8 mouse cellular contexts compared by ENCODE assay signal in genomic region chr2:26122171-26123078, GRCm38 (mm10). TPM values are rescaled to one million over a fixed set of nuclear protein-coding genes. Genes with fewer than 3 reads are reported as not detected.
A peak's percentile ranks its signal among the peaks of the same experiment; 100 is the strongest.
DNase-seq lines count a peak whose midpoint lies in the region; TF ChIP-seq lines count a peak whose summit lies in the region.

No protein-coding gene starts in this region.

- no peaks in the 10 kb centered on the region for H3K36me3 ChIP-seq in embryonic facial prominence, embryonic 10.5 days (replicated peaks)
- no peaks in the 10 kb centered on the region for H3K36me3 ChIP-seq in kidney, adult 2 months (ENCODE audit: control insufficient read depth, insufficient read depth, low read length)

- peak overlapping the region; percentile 75 for H3K27ac ChIP-seq in embryonic facial prominence, embryonic 10.5 days (replicated peaks)
- H3K27ac ChIP-seq in kidney, adult 2 months (ENCODE audit: insufficient read depth, low read depth, low read length), result peak overlapping the region; percentile 81
- peak overlapping the region; percentile 17 for H3K27ac ChIP-seq in olfactory bulb, adult 2 months (ENCODE audit: insufficient read depth, low read depth, low read length)

- DNase-seq in 3134 (ENCODE audit: extremely low read depth, insufficient read length, low spot score), result peak; percentile 69
- peak; percentile 73 for DNase-seq in ZHBTc4 (ENCODE audit: low read depth, low spot score)
- peak; percentile 63 for DNase-seq in embryonic facial prominence, embryonic 10.5 days (ENCODE audit: low spot score)
- peak; percentile 44 for DNase-seq in heart, adult 8-10 months (ENCODE audit: low spot score)
- DNase-seq in kidney, adult 2 months, result peak; percentile 89
- DNase-seq in lung, adult 2 months, result peak; percentile 75
- DNase-seq in T-cell, adult 2 months (ENCODE audit: low spot score), result no peak

- TF ChIP-seq POLR2A in kidney, adult 2 months (IDR thresholded peaks at IDR 0.05; ENCODE audit: low read depth, low read length), result no peak
- no peak for TF ChIP-seq POLR2A in lung, adult 2 months (IDR thresholded peaks at IDR 0.05; ENCODE audit: borderline replicate concordance, extremely low read depth, low read depth, low read length)
- TF ChIP-seq POLR2A in olfactory bulb, adult 2 months (IDR thresholded peaks at IDR 0.05; ENCODE audit: insufficient read depth, low read depth, low read length), result no peak; the same call in 1 of the 2 replicates

- peaks cover 65% of the 10 kb centered on the region for H3K27me3 ChIP-seq in embryonic facial prominence, embryonic 10.5 days (replicated peaks; ENCODE audit: low read depth, poor library complexity, severe bottlenecking)
- no peaks in the 10 kb centered on the region for H3K27me3 ChIP-seq in kidney, adult 2 months (replicated peaks; ENCODE audit: control insufficient read depth, insufficient read depth, low read length)

- peaks cover 28% of the 10 kb centered on the region for H3K4me1 ChIP-seq in embryonic facial prominence, embryonic 10.5 days
- peaks cover 33% of the 10 kb centered on the region for H3K4me1 ChIP-seq in kidney, adult 2 months (ENCODE audit: control insufficient read depth, insufficient read depth, low read length)
- peaks cover 6% of the 10 kb centered on the region; the same call in 1 of the 2 replicates for H3K4me1 ChIP-seq in lung, adult 2 months (ENCODE audit: control insufficient read depth, insufficient read depth, low read length)
- peaks cover 43% of the 10 kb centered on the region for H3K4me1 ChIP-seq in olfactory bulb, adult 2 months (ENCODE audit: control insufficient read depth, insufficient read depth, low read length)

- TF ChIP-seq CTCF in kidney, adult 2 months (conservative IDR thresholded peaks at IDR 0.05; ENCODE audit: insufficient read depth, insufficient read length, low read depth, low read length), result no peak
- no peak for TF ChIP-seq CTCF in lung, adult 2 months (IDR thresholded peaks at IDR 0.05; ENCODE audit: insufficient read depth, low read length)
- TF ChIP-seq CTCF in olfactory bulb, adult 2 months (IDR thresholded peaks at IDR 0.05; ENCODE audit: insufficient read depth, low read depth, low read length), result no peak

- WGBS in embryonic facial prominence, embryonic 10.5 days, result under 1% methylated on average over 109 of the region's 109 CpGs
- under 1% methylated on average over 104 of the region's 109 CpGs for WGBS in kidney, adult 2 months
- 1% methylated on average over 108 of the region's 109 CpGs for WGBS in lung, adult 2 months
- WGBS in olfactory bulb, adult 2 months, result under 1% methylated on average over 104 of the region's 109 CpGs

- peak overlapping the region; percentile 81 for H3K4me3 ChIP-seq in embryonic facial prominence, embryonic 10.5 days
- peak overlapping the region; percentile 77 for H3K4me3 ChIP-seq in kidney, adult 2 months (ENCODE audit: insufficient read depth, low read depth, low read length)
- H3K4me3 ChIP-seq in lung, adult 2 months (replicated peaks; ENCODE audit: extremely low read depth, low read depth, low read length), result peak overlapping the region; percentile 88
- peak overlapping the region; percentile 77 for H3K4me3 ChIP-seq in olfactory bulb, adult 2 months (ENCODE audit: insufficient read depth, low read depth, low read length)

- H3K9me3 ChIP-seq in embryonic facial prominence, embryonic 10.5 days, result no peaks in the 10 kb centered on the region

RNA-seq across cellular contexts. Expression of gene Nacc2, which starts 0.6 kb away (rescaled TPM):
- polyA plus RNA-seq in embryonic facial prominence, embryonic 10.5 days (2016; fragmentation: Nextera tagmentation; extraction: Ambion mirVana), result 5.7 and 5.9 TPM in 2 replicates
- 10 to 100 TPM; 27.6 to 44.2 (median 31.7) TPM for total RNA-seq in heart, adult 8-10 months (2022)
- polyA plus RNA-seq in kidney, adult 2 months (2012; rRNA removed), result 38.1 and 57.0 TPM in 2 replicates
- polyA plus RNA-seq in lung, adult 2 months (2012; rRNA removed), result 26.3 and 36.5 TPM in 2 replicates
- polyA plus RNA-seq in olfactory bulb, adult 2 months (2012; ENCODE audit: insufficient read depth, insufficient read length, low replicate concordance, missing spikeins), result 71.7 TPM in 1 of 2 replicates, not detected in the other

Comparison
In these comparisons a context has a peak if more than half of its experiments do, and no peak if none do; other contexts are left out.
1. H3K27ac ChIP-seq: peak in every context shown above with its lines; median percentile 81 in kidney, adult 2 months; 75 in embryonic facial prominence, embryonic 10.5 days; 17 in olfactory bulb, adult 2 months.